Mouse (Mus musculus) liver, embryonic 14.5 days (tissue): ENCODE measurements around the gene Lmna.

Experiments used
- CTCF ChIP-seq: IDR thresholded peaks from 2 replicates; pipeline ENCODE4 v1.5.1; 2016; ENCODE audit warnings: antibody characterized with exemption, low read depth, control low read depth
- EP300 ChIP-seq: IDR thresholded peaks from 2 replicates; pipeline ENCODE4 v1.6.1; 2016; ENCODE audit warnings: antibody characterized with exemption, low read depth

- no peak for TF ChIP-seq EP300
- no peak for TF ChIP-seq CTCF
Observed at GRCm38 (mm10) chr3:88469466-88469865, 40.3 kb downstream of the Lmna start.
